Mouse (Mus musculus) forebrain, postnatal 0 days (tissue): Measurements from ENCODE around the gene Mex3d. TPM values are rescaled to one million over a fixed set of nuclear protein-coding genes. Genes with fewer than 3 reads are reported as not detected.

ENCODE experiments used
- ATAC-seq: fragments of 200-750 bp; cut with Nextera tagmentation; 2 replicates; pipeline ENCODE4 v1.8.0; 2017; ENCODE audit warnings: mild to moderate bottlenecking, moderate library complexity
- DNase-seq: peaks from one replicate; pipeline ENCODE4 v3.0.0-alpha.2; 2015
- H3K27ac ChIP-seq: fragments of 300-500 bp; sonication (generic); 2 replicates; pipeline ENCODE4 v1.5.1; 2014; ENCODE audit warnings: low read depth, mild to moderate bottlenecking, antibody characterized with exemption, low read length, moderate library complexity, mixed read lengths
- H3K27me3 ChIP-seq: fragments of 300-500 bp; sonication (generic); 2 replicates; pipeline ENCODE4 v1.6.1; 2014; ENCODE audit warnings: mild to moderate bottlenecking, low read length, mixed read lengths; ENCODE audit not compliant: insufficient read depth
- H3K36me3 ChIP-seq: fragments of 300-500 bp; sonication (generic); 2 replicates; pipeline ENCODE4 v1.6.1; 2014; ENCODE audit warnings: mild to moderate bottlenecking, moderate library complexity; ENCODE audit not compliant: insufficient read depth
- H3K4me1 ChIP-seq: fragments of 300-500 bp; sonication (generic); 2 replicates; pipeline ENCODE4 v1.6.1; 2014; ENCODE audit warnings: antibody characterized with exemption; ENCODE audit not compliant: insufficient read depth
- H3K4me2 ChIP-seq: fragments of 300-500 bp; sonication (generic); 2 replicates; pipeline ENCODE4 v1.6.1; 2014; ENCODE audit warnings: low read depth, mild to moderate bottlenecking, moderate library complexity
- H3K4me3 ChIP-seq: fragments of 300-500 bp; sonication (generic); 2 replicates; pipeline ENCODE4 v1.5.1; 2014; ENCODE audit warnings: low read depth, low read length, mixed read lengths
- H3K9ac ChIP-seq: fragments of 300-500 bp; sonication (generic); 2 replicates; pipeline ENCODE4 v1.6.1; 2014; ENCODE audit warnings: mild to moderate bottlenecking
- H3K9me3 ChIP-seq: fragments of 300-500 bp; sonication (generic); 2 replicates; pipeline ENCODE4 v1.6.1; 2016; ENCODE audit warnings: low read length
- CTCF ChIP-seq: sonication (generic); IDR thresholded peaks from 2 replicates; pipeline ENCODE4 v1.5.1; 2016; ENCODE audit warnings: antibody characterized with exemption, control low read depth, low read depth
- WGBS: fragments of 180-500 bp; shearing (Covaris S2); extraction: QIAGEN DNeasy Blood & Tissue Kit; methylation state at CpG from one replicate; pipeline ENCODE4 v1.1.7; 2014; 5-methylcytosine and 5-hydroxymethylcytosine counted together
- polyA plus RNA-seq: library from polyadenylated mRNA; unstranded; fragments of >200 nt; fragmentation: Nextera tagmentation; extraction: Ambion mirVana; gene quantifications from 2 replicates; pipeline ENCODE4 v1.2.1, GENCODE M21; 2015
- total RNA-seq: library from RNA; depleted of rRNA; stranded (reverse); fragments of >200 nt; gene quantifications from 2 replicates; pipeline ENCODE4 v1.2.3, GENCODE M21; 2014

The Mex3d gene
- total and polyA plus RNA-seq, 2 experiments from 2014 or later: 18.4 to 120 TPM

DNA sequence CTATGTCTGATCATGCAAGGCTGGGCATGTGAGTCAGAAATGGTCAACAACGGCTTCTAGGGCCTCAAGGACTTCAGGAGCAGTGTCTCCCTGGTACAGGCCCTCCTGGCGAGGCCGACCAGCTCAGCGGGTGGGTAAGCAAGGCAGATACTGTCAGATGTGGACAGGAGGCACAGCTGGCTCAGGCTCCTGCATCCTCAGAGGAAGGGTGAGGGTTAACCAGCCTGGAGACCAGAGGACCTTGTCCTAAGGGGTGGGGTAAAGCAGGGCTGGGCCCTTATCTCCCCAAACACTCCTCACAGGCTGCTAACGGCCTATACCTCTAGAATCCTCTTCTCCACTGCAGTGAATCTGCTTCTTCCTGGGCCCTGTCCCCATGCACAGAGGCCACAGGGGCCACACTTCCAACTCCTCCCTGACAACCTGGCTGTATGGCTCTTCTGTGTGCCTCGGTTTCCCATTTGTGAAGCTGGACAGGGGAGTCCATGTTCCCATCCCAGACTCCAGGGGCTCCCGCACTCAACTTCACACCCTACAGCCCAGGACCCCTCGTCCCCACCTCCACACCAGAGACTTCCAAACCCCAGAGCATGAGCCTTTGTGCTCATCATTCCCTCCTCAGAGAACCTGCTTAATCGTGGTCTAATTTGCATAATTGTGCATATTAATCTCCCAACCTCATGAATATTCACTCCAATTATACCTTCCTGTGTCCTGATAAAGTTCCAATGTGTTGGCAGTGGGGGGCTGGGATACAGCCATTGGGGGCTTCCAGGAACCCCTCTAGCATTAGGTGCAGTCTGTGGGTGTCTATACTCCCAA, 34.4 kb upstream of the Mex3d start:
- no peaks in the 10 kb centered on the region for H3K4me1 ChIP-seq
- peak overlapping the region; percentile 57 for H3K27ac ChIP-seq
- peak overlapping the region; percentile 22; the same call in 1 of the 2 replicates for H3K9ac ChIP-seq
- no peak overlapping the region for H3K4me3 ChIP-seq
- 66% methylated on average over 9 of the region's 9 CpGs for WGBS
- ATAC-seq: peak; percentile 52; the same call in 1 of the 2 replicates
- no peak overlapping the region for H3K4me2 ChIP-seq
- TF ChIP-seq CTCF: no peak
- no peak for DNase-seq
- H3K36me3 ChIP-seq: peaks cover 66% of the 10 kb centered on the region
- no peaks in the 10 kb centered on the region for H3K27me3 ChIP-seq
- no peaks in the 10 kb centered on the region for H3K9me3 ChIP-seq

DNA sequence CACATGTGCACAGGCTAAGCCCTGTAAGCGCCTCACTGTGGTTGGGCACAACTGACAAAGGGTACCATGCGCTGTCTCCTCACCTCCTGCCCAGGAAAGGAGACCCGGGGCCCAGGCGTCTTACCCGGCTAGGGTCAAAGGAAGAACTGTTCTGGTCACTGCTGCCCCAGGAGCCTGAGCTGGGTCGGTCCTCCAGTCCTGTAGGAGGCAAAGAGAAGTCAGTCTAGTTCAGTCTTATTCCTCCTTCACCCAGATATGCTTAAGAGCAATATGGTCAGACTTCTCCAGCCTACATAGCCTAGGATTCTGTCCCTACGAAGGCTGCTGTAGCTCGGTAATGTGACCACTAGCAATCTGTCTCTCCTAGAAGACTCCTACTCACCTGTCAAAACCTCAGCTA, 33.7 kb upstream of the Mex3d start:
- Histone ChIP-seq H3K4me1 (no peaks in the 10 kb centered on the region), H3K9ac (no peak overlapping the region), H3K9me3 (no peaks in the 10 kb centered on the region), H3K36me3 (peaks cover 66% of the 10 kb centered on the region), H3K4me3 (no peak overlapping the region), H3K27ac (0 out of 2 replicates have a peak overlapping the region, but pooled peaks have one; percentile 57), H3K27me3 (no peaks in the 10 kb centered on the region), H3K4me2 (no peak overlapping the region)
- WGBS: 94% methylated on average over 8 of the region's 8 CpGs
- no peak for DNase-seq
- no peak for ATAC-seq
- TF ChIP-seq CTCF: no peak

DNA sequence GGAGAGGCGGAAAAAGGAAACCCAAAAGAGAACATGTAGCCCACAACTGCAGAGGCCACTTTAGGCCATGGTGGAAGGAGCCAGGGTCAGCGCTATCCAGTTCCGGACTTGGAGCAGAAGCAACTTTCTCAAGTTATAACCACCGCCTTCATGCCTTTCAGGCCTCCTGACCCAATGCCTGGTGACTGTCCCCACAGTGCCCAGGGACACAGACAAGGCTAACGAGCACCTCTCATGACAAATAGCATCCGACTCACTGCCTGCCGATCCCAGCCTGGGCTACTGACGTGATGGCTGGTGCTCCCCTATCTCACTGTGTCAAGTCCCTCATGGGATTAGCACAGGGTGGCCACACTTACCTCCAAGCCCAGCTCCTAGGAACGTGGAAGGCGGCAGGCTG, 33.3 kb upstream of the Mex3d start:
- DNase-seq: no peak
- Histone ChIP-seq H3K4me2 (no peak overlapping the region), H3K36me3 (peaks cover 69% of the 10 kb centered on the region), H3K27me3 (no peaks in the 10 kb centered on the region), H3K4me3 (no peak overlapping the region), H3K4me1 (no peaks in the 10 kb centered on the region), H3K9me3 (no peaks in the 10 kb centered on the region), H3K9ac (no peak overlapping the region), H3K27ac (no peak overlapping the region)
- WGBS: 88% methylated on average over 10 of the region's 10 CpGs
- no peak for TF ChIP-seq CTCF
- no peak for ATAC-seq

- no peaks in the 10 kb centered on the region for H3K9me3 ChIP-seq
- no peak overlapping the region for H3K4me3 ChIP-seq
- 0 out of 2 replicates have a peak overlapping the region, but pooled peaks have one; percentile 22 for H3K9ac ChIP-seq
- no peaks in the 10 kb centered on the region for H3K4me1 ChIP-seq
- DNase-seq (no peak), ATAC-seq (no peak)
- no peaks in the 10 kb centered on the region for H3K27me3 ChIP-seq
- no peak overlapping the region for H3K27ac ChIP-seq
- 49% methylated on average over 8 of the region's 8 CpGs for WGBS
- TF ChIP-seq CTCF: no peak
- H3K36me3 ChIP-seq: peaks cover 71% of the 10 kb centered on the region
- no peak overlapping the region for H3K4me2 ChIP-seq
Observed at GRCm38 (mm10) chr10:80419419-80419818, 32.0 kb upstream of the Mex3d start.

DNA sequence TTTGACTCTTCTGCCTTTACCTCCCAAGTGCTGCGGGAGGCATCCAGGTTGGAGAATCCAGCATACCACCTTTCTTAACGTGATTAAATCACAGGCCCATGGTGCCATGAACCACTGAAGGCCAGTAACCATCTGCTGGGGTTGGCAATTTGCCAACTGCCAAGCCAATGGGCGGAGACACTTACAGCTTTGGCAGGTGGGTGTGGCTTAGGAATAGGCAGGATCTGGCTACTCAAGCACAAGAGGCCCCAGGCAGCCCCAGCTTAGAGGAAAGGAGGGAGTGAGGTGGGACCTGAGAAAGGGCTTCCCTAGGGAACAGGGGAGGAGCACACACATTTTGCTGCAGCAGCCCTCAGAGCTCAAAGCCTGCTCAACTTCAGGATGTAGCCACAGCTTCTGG, 30.9 kb upstream of the Mex3d start:
- no peaks in the 10 kb centered on the region for H3K4me1 ChIP-seq
- ATAC-seq: no peak

DNA sequence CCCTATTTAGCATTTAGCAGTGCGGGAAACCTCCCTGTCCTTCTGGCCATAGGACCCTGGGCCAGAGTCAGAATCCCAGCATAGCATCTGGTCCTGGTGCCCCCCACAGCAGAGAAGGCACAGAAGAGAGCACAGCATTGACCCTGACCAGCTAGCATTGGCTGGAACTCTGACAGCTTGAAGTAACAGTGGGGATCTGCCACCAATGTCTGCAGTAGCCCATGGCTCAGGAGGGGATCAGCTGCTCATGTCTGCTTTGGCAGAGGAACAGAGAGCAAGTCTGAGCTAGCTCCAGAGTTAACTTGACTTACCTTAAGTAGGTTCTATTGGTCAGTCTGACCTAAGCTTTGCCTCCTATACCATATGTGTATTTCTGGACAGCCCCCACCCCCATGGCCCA, 30.4 kb upstream of the Mex3d start:
- Histone ChIP-seq H3K4me1 (no peaks in the 10 kb centered on the region), H3K9me3 (no peaks in the 10 kb centered on the region), H3K27me3 (no peaks in the 10 kb centered on the region), H3K4me3 (no peak overlapping the region), H3K36me3 (peaks cover 78% of the 10 kb centered on the region), H3K4me2 (no peak overlapping the region), H3K9ac (no peak overlapping the region), H3K27ac (no peak overlapping the region)
- WGBS: 78% methylated on average over 1 of the region's 1 CpGs
- TF ChIP-seq CTCF: no peak
- no peak for DNase-seq
- ATAC-seq: no peak

More for the DNA sequence above, 30.9 kb upstream of the Mex3d start:
- no peaks in the 10 kb centered on the region for H3K9me3 ChIP-seq
- WGBS: 30% methylated on average over 3 of the region's 3 CpGs
- no peaks in the 10 kb centered on the region for H3K27me3 ChIP-seq
- no peak overlapping the region for H3K27ac ChIP-seq
- H3K4me2 ChIP-seq: no peak overlapping the region
- no peak for TF ChIP-seq CTCF
- no peak overlapping the region for H3K9ac ChIP-seq
- peaks cover 74% of the 10 kb centered on the region for H3K36me3 ChIP-seq
- no peak overlapping the region for H3K4me3 ChIP-seq
- peak; percentile 35 for DNase-seq

GRCm38 (mm10) chr10:80417371-80417770, 29.9 kb upstream of the Mex3d start:
- no peaks in the 10 kb centered on the region for H3K27me3 ChIP-seq
- ATAC-seq (no peak), DNase-seq (no peak)
- no peaks in the 10 kb centered on the region for H3K4me1 ChIP-seq
- 88% methylated on average over 10 of the region's 10 CpGs for WGBS
- TF ChIP-seq CTCF: no peak
- H3K9me3 ChIP-seq: no peaks in the 10 kb centered on the region
- no peak overlapping the region for H3K4me3 ChIP-seq
- H3K9ac ChIP-seq: no peak overlapping the region
- H3K4me2 ChIP-seq: no peak overlapping the region
- H3K36me3 ChIP-seq: peaks cover 83% of the 10 kb centered on the region
- H3K27ac ChIP-seq: no peak overlapping the region
